10 mouse cellular contexts compared by ENCODE assay signal in the genomic region with DNA sequence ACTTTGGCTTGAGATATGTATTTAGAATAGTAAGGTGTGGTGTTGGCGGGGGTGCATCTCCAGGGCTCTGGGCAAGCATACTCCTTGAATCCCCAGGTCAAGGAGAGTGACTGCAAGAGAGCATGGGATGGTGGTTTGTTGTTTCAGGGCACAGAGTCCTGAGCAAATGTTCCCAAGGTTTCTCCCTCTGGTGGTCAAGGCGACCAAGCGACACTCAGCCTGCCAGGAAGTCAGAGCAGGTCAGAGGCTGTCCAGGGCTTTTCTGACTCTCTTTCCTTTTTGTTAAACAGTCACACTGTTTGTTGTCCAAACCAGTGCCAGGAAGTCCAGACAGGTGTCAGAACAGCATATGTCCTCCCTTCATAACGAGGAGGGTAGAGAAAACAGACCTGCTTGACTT. TPM values are rescaled to one million over a fixed set of nuclear protein-coding genes. Genes with fewer than 3 reads are reported as not detected.
DNase-seq lines count a peak whose midpoint lies in the region; ATAC-seq and TF ChIP-seq lines count a peak whose summit lies in the region.
"Had no signal": no experiment of that assay in that cellular context is flagged by ENCODE, and none has a peak within 500 bp of the region (broad histone marks: within the 10 kb centered on the region; RNA-seq: fewer than 3 reads in every experiment).

Gene Ccdc121, minus strand, starts transcription at position 145 of the 400 bp plus-strand sequence.

- H3K36me3 ChIP-seq in liver, embryonic 14.5 days (replicated peaks; ENCODE audit: control insufficient read depth, insufficient read depth, low read depth): no peaks in the 10 kb centered on the region

- WGBS in liver, embryonic 14.5 days (ENCODE audit: insufficient replicate concordance): 41% methylated on average over 4 of the region's 4 CpGs

- no peaks in the 10 kb centered on the region for H3K9me3 ChIP-seq in liver, embryonic 14.5 days (ENCODE audit: control insufficient read depth, low read length)

- H3K27me3 ChIP-seq in liver, embryonic 14.5 days (ENCODE audit: control insufficient read depth, insufficient read depth, low read length): no peaks in the 10 kb centered on the region

- TF ChIP-seq CTCF in liver, embryonic 14.5 days (IDR thresholded peaks at IDR 0.05; ENCODE audit: low read depth): peak; percentile 34; the same call in 1 of the 2 replicates
- TF ChIP-seq CTCF in embryonic fibroblast, embryonic 13.5 days (IDR thresholded peaks at IDR 0.05; ENCODE audit: borderline replicate concordance, insufficient read depth, low read length): peak; percentile 12; the same call in 1 of the 2 replicates

- TF ChIP-seq EP300 in liver, embryonic 14.5 days (IDR thresholded peaks at IDR 0.05; ENCODE audit: low read depth): no peak

- no peak within 1 kb of the TSS for H3K4me2 ChIP-seq in liver, embryonic 14.5 days (ENCODE audit: low read depth)

- H3K4me1 ChIP-seq in liver, embryonic 14.5 days (replicated peaks; ENCODE audit: control insufficient read depth in 2 of 2, insufficient read depth in 2 of 2, low read length in 1 of 2): no peaks in the 10 kb centered on the region
- no peaks in the 10 kb centered on the region for H3K4me1 ChIP-seq in embryonic fibroblast, embryonic 13.5 days (ENCODE audit: control insufficient read depth, insufficient read depth, low read length)

- TF ChIP-seq POLR2A in embryonic fibroblast, embryonic 13.5 days (IDR thresholded peaks at IDR 0.05; ENCODE audit: low read depth, low read length): no peak

- H3K9ac ChIP-seq in liver, embryonic 14.5 days (replicated peaks): no peak within 1 kb of the TSS

- no peak within 1 kb of the TSS for H3K27ac ChIP-seq in liver, embryonic 14.5 days
- no peak within 1 kb of the TSS for H3K27ac ChIP-seq in embryonic fibroblast, embryonic 13.5 days (ENCODE audit: insufficient read depth, low read length)

- no peak for ATAC-seq in liver, embryonic 14.5 days (ENCODE audit: insufficient read depth)

- DNase-seq in embryo, embryonic 10 days (ENCODE audit: low spot score): peak; percentile 39
- DNase-seq in embryo, embryonic 11 days: no peak
- DNase-seq in liver, embryonic 14.5 days (ENCODE audit: low read depth in 3 of 3, low spot score in 3 of 3): no peak
- DNase-seq in liver: no peak
- DNase-seq in lung, postnatal 4 days: peak; percentile 22 to 32
- DNase-seq in thymus, adult 18-20 months: no peak
- DNase-seq in layer of hippocampus, postnatal 25 days (ENCODE audit: extremely low spot score in 1 of 2, low spot score in 1 of 2): no peak
- DNase-seq: gastrocnemius, postnatal 25 days; right cerebral cortex, postnatal 14 days had no signal

- H3K4me3 ChIP-seq in liver, embryonic 14.5 days (ENCODE audit: insufficient read depth in 1 of 2, low read depth in 2 of 2, low read length in 2 of 2): no peak within 1 kb of the TSS
- H3K4me3 ChIP-seq in embryonic fibroblast, embryonic 13.5 days (ENCODE audit: insufficient read depth, low read length): no peak within 1 kb of the TSS

RNA-seq across cellular contexts. Expression of gene Ccdc121, which starts in this region (rescaled TPM):
- not detected in 2 replicates for polyA plus RNA-seq in liver, embryonic 14.5 days (2012; rRNA removed)
- polyA plus RNA-seq in liver, embryonic 14.5 days (2014; fragmentation: Nextera tagmentation; extraction: Ambion mirVana): not detected in 2 replicates
- polyA plus RNA-seq in embryonic fibroblast, embryonic 13.5 days (2011; ENCODE audit: insufficient read length, low read depth, missing spikeins): not detected in 2 replicates
- under 1 TPM; 0.34 to 0.52 TPM for total RNA-seq in layer of hippocampus, postnatal 25 days (2021)
- total RNA-seq: gastrocnemius, postnatal 25 days had no signal

Comparison
In these comparisons a context has a peak if more than half of its experiments do, and no peak if none do; other contexts are left out.
1. DNase-seq: peak in embryo, embryonic 10 days (single experiment) and lung, postnatal 4 days (2 of 2); none in embryo, embryonic 11 days (single experiment), liver, embryonic 14.5 days (0 of 3), liver (single experiment), thymus, adult 18-20 months (0 of 2) and layer of hippocampus, postnatal 25 days (0 of 2).